Mouse (Mus musculus) testis, adult 2 months (tissue): ENCODE data around the gene Sorl1. TPM values are rescaled to one million over a fixed set of nuclear protein-coding genes. Genes with fewer than 3 reads are reported as not detected.

Experiments used
- H3K27ac ChIP-seq: fragments of 200-500 bp; 2 replicates; pipeline ENCODE4 v1.5.1; 2012; ENCODE audit warnings: low read depth, low read length; ENCODE audit not compliant: control insufficient read depth, insufficient read depth
- H3K27me3 ChIP-seq: fragments of 200-500 bp; 2 replicates; pipeline ENCODE4 v1.6.1; 2012; ENCODE audit warnings: mild to moderate bottlenecking, low read length, moderate library complexity; ENCODE audit not compliant: control insufficient read depth, insufficient read depth
- H3K36me3 ChIP-seq: fragments of 200-500 bp; 2 replicates; pipeline ENCODE4 v1.6.1; 2012; ENCODE audit warnings: mild to moderate bottlenecking, low read length; ENCODE audit not compliant: control insufficient read depth, insufficient read depth
- H3K4me1 ChIP-seq: fragments of 200-500 bp; 2 replicates; pipeline ENCODE4 v1.6.1; 2012; ENCODE audit warnings: low read length; ENCODE audit not compliant: control insufficient read depth, insufficient read depth
- H3K4me3 ChIP-seq: fragments of 200-500 bp; 2 replicates; pipeline ENCODE4 v1.5.1; 2012; ENCODE audit warnings: low read depth, mild to moderate bottlenecking, low read length, moderate library complexity, mixed read lengths; ENCODE audit not compliant: control insufficient read depth
- CTCF ChIP-seq: fragments of 200-500 bp; IDR thresholded peaks from 2 replicates; pipeline ENCODE4 v1.5.1; 2012; ENCODE audit warnings: low read depth, mild to moderate bottlenecking, inconsistent platforms, low read length, moderate library complexity; ENCODE audit not compliant: control insufficient read depth, insufficient read depth, insufficient replicate concordance
- POLR2A ChIP-seq: fragments of 200-500 bp; IDR thresholded peaks from 2 replicates; pipeline ENCODE4 v1.6.1; 2012; ENCODE audit warnings: low read depth, mild to moderate bottlenecking, inconsistent platforms, low read length, moderate library complexity; ENCODE audit not compliant: control insufficient read depth
- polyA plus RNA-seq: library from polyadenylated mRNA; depleted of rRNA; stranded (reverse); fragments of >200 nt; gene quantifications from 2 replicates; pipeline ENCODE4 v1.2.3, GENCODE M21; 2012

Gene Sorl1
- polyA plus RNA-seq, 1 experiment, result 3.7 TPM

DNA sequence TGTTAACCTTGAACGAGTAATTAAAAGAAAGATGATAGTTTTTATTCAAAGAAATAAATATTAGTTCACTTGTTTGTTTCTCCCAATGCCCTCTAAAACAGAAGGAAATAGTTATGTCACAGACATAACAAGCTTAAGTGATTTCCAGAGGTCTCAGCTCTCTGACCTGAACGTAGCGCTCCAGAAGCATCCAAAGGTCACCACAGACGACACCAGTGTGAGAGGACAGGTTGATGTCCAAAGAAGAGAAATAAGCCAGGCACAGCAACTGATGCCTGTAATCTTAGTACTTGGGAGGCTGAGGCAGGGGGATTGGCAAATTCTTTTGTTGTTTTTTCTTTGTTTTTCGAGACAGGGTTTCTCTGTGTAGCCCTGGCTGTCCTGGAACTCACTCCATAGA is 67.5 kb downstream of the Sorl1 start:
- no peaks in the 10 kb centered on the region for H3K27me3 ChIP-seq
- H3K27ac ChIP-seq, result no peak overlapping the region

DNA sequence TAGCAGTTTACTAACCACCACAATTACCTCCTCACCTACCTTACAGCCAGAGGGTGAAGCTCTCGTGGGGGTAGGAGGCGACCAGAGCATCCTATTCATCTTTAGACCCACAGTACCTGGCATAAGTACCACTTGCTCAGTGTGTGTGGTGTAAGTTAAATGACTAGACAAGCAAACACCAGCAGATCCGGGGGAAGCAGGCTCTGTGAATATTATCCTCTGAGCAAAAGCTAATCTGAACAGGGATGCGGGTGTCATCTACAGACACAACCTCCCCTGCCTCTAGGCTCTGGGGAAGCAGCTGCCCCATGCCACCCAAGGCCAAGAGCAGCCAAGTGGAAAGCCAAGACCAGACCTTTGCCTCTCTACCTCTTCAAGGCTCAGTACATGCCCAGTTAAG is 68.7 kb downstream of the Sorl1 start:
- H3K27me3 ChIP-seq, result no peaks in the 10 kb centered on the region

More for the DNA sequence above, 67.5 kb downstream of the Sorl1 start:
- Histone ChIP-seq H3K4me3 (no peak overlapping the region), H3K4me1 (no peaks in the 10 kb centered on the region), H3K36me3 (no peaks in the 10 kb centered on the region)
- TF ChIP-seq POLR2A (no peak), CTCF (no peak)

DNA sequence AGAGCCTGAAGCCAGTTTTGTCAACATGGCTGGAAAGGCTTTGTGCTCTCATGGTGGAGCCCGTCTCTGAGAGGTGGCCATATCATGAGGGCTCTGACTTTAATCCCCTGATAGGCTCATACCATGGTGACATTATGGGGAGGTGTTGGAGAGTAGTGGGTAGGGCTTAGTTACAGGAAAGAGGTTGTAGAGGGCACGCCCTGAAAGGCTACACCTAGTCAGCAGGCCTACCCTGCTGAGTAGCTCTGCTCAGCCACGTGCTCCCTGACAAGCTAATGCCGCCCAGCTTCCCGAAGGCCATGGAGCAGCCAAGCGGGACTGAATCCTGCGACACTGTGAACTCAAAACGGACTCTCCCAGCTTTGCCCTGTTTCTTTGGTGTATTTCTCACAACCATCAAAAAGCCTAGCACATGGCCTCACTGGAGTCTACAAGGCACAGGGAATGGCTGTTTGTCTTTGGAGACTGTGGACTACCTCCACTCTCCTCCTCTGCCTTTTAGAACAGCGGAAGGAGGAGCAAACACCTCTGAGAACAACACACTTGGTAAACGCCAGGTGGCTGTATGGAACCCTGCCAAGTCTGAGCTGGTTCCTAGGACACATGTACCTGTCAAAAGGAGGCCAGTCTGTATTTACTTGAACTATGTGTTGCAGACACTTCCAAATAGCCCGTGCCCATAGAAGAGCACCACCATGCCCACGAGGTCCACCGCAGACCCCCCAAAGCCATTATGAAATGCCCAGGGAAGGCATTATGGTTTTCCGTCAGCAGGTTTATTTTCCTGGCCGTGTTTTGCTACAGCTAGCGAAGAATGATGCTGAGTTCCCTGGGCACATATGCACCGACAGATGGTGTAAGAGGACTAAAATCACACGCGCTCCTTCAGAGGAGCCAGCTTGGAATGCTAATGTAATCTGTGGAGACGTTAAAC is 69.5 kb downstream of the Sorl1 start:
- no peaks in the 10 kb centered on the region for H3K36me3 ChIP-seq
- no peaks in the 10 kb centered on the region for H3K27me3 ChIP-seq
- no peak overlapping the region for H3K4me3 ChIP-seq
- no peak for TF ChIP-seq CTCF
- TF ChIP-seq POLR2A, result no peak
- H3K4me1 ChIP-seq, result no peaks in the 10 kb centered on the region
- no peak overlapping the region for H3K27ac ChIP-seq

More for the DNA sequence above, 68.7 kb downstream of the Sorl1 start:
- Histone ChIP-seq H3K4me3 (no peak overlapping the region), H3K36me3 (no peaks in the 10 kb centered on the region), H3K27ac (no peak overlapping the region), H3K4me1 (no peaks in the 10 kb centered on the region)
- TF ChIP-seq POLR2A (no peak), CTCF (no peak)

DNA sequence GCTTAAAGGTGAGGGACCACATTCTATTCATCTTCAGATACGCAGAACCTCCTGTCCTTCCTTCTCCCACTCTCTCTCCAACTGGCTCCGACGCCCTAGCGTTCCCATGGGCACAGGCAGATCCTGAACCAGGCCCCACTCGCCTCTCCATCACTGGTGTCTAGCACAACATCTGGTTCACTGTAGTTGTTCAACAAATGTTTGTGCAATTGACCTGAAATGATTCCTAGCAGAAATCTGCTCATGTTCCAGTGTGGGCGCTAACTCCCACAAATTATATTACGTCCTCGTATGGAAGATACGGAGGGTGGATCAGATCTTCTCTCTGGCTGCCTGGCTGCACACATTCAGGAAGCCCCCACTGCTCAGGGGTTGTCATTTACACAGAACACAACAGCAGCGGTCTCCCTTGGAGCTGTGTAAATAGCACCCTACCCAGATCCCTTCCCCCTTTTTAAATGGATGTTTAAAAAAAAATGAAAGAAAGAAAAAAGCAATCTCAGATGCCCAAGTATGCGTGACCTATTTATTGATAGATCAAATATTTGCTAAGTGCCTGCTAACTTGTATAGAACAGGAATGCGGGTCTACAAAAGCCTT is 70.4 kb downstream of the Sorl1 start:
- Histone ChIP-seq H3K27ac (no peak overlapping the region), H3K36me3 (no peaks in the 10 kb centered on the region), H3K4me1 (no peaks in the 10 kb centered on the region), H3K27me3 (no peaks in the 10 kb centered on the region), H3K4me3 (no peak overlapping the region)
- TF ChIP-seq POLR2A (no peak), CTCF (no peak)

DNA sequence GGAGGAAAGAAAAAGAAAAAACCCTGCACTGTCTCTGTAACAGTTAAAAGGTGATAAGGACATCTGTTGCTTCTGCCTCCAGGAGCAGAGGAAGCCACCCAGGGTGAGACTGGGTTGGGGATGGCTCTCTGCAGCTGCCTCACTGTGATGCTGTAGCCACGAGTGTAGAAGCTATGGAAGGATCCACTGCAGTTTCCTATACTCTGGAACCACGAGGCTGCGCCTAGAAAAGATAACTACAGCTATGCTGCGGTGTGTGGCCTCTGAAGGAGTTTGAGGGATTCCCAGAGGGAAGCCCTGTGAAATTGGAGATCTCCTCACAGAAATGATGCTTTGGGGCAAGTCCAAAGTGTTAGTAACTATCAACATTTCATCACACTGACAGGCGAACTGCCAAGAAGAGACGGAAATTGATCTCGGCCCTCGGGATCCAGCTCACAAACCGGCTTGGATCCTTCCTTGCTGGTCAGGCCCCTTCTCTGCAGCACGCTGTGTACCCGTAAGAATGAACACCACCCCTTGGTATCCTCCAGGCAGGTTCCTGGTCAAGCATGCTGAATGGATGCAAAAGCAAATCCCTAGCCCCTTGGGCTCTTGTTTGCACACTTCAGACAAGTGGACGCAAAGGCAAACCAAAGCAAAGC is 71.3 kb downstream of the Sorl1 start:
- Histone ChIP-seq H3K4me1 (no peaks in the 10 kb centered on the region), H3K4me3 (no peak overlapping the region), H3K27me3 (no peaks in the 10 kb centered on the region), H3K27ac (no peak overlapping the region), H3K36me3 (no peaks in the 10 kb centered on the region)
- TF ChIP-seq POLR2A (no peak), CTCF (no peak)

DNA sequence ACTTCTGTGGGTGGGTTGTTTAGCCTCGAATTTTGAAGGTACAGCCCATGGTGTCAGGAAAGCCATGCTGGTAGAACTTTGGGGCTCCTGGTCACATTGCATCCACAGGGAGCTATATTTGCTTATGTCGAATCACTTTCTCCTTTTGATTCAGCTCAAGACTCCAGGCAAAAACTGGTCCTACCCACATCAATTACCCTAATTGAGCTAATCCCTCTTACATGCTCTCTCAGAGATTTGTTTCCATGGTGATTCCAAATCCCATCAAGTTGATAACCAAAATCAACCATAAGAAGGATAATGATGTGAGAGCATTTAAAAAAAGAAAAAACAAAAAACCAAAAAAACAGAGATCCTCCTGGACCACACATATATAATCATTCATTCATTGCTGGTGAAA is 75.6 kb downstream of the Sorl1 start:
- H3K27me3 ChIP-seq, result no peaks in the 10 kb centered on the region
- no peaks in the 10 kb centered on the region for H3K36me3 ChIP-seq
- no peaks in the 10 kb centered on the region for H3K4me1 ChIP-seq
- TF ChIP-seq POLR2A (no peak), CTCF (no peak)
- H3K27ac ChIP-seq, result no peak overlapping the region
- no peak overlapping the region for H3K4me3 ChIP-seq

DNA sequence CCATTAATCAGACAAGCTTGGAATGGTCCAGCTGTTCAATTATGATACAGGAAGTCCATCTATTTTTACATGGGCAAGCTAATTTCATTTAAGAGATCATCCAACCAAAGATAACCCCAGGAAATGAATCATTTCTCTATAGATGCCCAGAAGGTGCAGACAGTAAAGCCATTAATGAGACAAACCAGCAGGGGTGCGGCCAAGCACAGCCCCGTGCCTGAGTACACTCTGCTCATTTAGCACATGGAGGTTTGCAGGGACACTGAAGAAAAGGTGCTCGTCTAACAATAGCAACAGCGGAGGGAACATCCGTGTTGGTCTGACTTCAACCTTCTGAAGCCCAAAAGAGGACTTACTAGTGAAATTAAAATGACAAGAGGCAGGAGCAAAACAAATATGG is 76.3 kb downstream of the Sorl1 start:
- TF ChIP-seq CTCF (no peak), POLR2A (no peak)
- Histone ChIP-seq H3K36me3 (no peaks in the 10 kb centered on the region), H3K4me3 (no peak overlapping the region), H3K27ac (no peak overlapping the region), H3K4me1 (no peaks in the 10 kb centered on the region), H3K27me3 (no peaks in the 10 kb centered on the region)
